Mouse (Mus musculus) thymus, adult 2 months (tissue): Measurements from ENCODE around the gene Baz1b.

Source experiments
- CTCF ChIP-seq: fragments of 200-500 bp; IDR thresholded peaks from 2 replicates; pipeline ENCODE4 v1.5.1; 2012; ENCODE audit warnings: mild to moderate bottlenecking, control low read depth, low read length, moderate library complexity, borderline replicate concordance; ENCODE audit not compliant: control insufficient read depth, poor library complexity, insufficient read depth; ENCODE audit errors: extremely low read depth
- POLR2A ChIP-seq: fragments of 200-500 bp; IDR thresholded peaks from 2 replicates; pipeline ENCODE4 v1.6.1; 2012; ENCODE audit warnings: mild to moderate bottlenecking, low read length, control low read depth, moderate library complexity; ENCODE audit not compliant: control insufficient read depth, poor library complexity, insufficient read depth; ENCODE audit errors: extremely low read depth

- TF ChIP-seq POLR2A = no peak
- TF ChIP-seq CTCF = no peak
Measured at GRCm38 (mm10) chr5:135145955-135146354, 41.1 kb upstream of the Baz1b start.
